Mouse (Mus musculus) spleen, adult 2 months (tissue): Measurements from ENCODE around the gene Krt42.

Experiments used
- CTCF ChIP-seq: fragments of 200-500 bp; IDR thresholded peaks from 2 replicates; pipeline ENCODE4 v1.5.1; 2011; ENCODE audit warnings: mild to moderate bottlenecking, inconsistent platforms; ENCODE audit not compliant: insufficient read depth, insufficient read length, insufficient replicate concordance; ENCODE audit errors: extremely low read depth
- POLR2A ChIP-seq: fragments of 200-500 bp; IDR thresholded peaks from 2 replicates; pipeline ENCODE4 v1.6.1; 2011; ENCODE audit warnings: low read depth, low read length, inconsistent platforms

- no peak for TF ChIP-seq CTCF
- no peak for TF ChIP-seq POLR2A
These were observed at the start of gene Krt42 for GRCm38 (mm10) chr11:100269821-100270332.
